Mouse (Mus musculus): ENCODE data around the gene Sipa1l3.
A peak's percentile ranks its signal among the peaks of the same experiment; 100 is the strongest.

The Sipa1l3 gene

DNA sequence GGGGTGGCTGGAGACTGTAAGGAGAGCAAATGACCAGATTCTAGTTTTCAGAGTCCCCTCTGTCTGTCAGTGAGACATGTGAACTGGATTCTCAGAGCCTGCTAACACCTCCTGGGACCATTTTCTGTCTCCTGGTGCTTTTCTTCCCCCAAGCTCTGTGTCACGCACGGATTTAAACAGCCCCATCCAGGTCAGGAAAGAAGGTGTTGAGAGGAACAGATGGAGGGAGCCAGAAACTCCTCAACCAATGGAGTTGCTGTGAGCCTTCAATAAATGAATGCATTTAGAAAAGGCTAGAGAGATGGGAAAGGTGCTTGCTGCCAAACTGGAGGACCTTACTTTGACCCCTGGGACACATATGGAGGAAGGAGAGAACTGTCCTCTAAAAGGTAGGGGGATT is 180.7 kb downstream of the Sipa1l3 start:
- DNase-seq (ENCODE audit: low read depth, low spot score) = no peak

DNA sequence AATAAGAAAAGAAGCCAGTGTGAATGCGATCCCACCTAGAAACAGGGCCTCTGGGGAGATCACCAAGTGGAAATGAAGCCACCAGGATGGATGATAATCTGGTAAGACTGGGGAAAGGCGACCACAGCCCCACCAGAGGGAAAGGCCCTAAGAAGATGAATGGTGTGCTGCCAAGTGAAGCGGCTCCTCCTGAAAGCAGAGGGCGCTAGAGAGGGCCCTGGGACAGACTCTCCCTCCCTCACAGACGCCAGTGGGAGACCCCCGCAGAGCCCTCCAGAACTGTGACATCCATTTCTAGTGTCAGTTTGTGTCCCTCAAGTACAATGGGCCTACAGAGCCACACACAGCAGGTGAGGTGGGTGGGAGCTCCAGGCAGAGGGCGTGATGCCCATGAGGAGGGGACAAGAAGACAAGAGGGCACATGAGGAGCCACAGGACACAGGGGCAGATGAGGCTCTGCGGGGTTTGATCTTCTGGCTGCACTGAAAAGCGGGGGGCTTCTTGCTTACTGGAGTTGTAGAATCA is 181.6 kb downstream of the Sipa1l3 start:
- no peak for DNase-seq (ENCODE audit: low read depth, low spot score)

DNA sequence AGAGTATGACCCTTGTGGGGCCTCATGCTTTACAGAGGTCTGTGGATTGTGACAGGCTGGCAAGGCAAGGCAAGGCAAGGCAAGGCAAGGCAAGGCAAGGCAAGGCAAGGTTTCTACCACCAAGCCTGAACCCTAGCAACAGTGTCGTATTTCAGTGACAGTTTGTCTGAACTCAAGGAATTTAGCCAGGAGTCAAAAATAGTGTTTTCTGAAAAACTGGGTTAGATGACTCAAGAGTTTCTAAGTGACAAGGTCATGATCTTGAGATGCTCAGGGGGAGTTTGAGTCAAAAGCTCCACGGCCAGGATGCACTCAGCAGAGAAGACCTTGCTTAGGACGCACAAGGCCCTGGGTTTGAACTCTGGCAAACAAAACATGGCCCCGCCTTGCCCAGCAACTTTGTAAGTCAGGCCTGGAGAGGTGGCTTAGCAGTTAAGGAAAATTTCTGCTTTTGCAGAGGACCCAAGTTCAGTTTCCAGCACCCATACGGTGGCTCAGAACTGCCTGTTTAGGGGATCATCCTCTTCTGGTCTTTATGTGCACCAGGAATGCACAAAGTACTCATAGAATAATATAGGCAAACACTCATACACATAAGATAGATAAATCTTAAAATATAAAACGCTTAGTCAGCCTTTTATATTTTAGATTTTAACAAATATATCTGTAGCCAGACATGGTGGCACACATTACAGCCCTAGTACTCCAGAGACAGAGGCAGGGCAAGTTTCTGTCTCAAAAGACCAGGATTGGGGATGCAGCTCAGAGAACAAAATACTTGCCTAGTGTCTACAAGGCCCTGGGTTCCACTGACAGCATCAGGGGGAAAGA is 182.4 kb downstream of the Sipa1l3 start:
- DNase-seq (ENCODE audit: low read depth, low spot score) = no peak

DNA sequence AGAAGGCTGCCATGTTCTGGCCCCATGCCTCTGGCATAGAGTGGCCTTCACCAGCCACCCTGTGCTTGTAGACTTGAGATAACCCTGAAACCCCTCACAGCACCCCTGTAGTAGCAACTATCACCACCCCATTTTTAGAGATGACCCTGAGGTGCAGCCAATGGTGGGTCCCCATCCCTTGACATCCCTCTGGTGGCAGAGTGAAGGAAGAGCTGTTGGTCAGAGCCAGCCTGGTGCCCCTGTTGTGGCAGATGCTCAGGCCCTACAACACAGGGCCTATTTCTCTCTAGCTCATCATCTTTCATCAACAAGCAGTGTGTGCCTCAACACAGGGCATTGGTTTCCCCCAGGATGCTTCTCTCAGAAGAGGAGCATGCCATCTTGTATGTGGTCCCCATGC is 183.2 kb downstream of the Sipa1l3 start:
- no peak for DNase-seq (ENCODE audit: low read depth, low spot score)

DNA sequence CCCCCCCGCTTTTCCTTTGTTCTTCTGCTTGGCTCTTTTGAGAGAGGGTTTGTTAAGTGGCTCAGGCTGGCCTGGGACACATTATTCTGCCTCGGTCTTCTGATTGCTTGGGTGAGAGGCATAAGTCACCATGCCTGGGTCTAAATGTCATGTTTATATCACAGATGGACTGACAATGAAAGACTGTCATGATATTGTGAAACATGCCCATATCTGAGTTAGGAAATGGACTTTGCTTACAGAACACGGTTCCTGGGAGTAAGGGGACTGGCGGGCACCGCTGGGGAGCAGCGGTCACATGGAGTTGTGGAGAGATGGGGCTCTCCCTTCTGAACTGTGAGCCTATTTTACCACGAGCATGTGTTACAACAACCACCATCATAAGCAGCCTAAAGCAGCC is 184.3 kb downstream of the Sipa1l3 start:
- no peak for DNase-seq (ENCODE audit: low read depth, low spot score)

DNA sequence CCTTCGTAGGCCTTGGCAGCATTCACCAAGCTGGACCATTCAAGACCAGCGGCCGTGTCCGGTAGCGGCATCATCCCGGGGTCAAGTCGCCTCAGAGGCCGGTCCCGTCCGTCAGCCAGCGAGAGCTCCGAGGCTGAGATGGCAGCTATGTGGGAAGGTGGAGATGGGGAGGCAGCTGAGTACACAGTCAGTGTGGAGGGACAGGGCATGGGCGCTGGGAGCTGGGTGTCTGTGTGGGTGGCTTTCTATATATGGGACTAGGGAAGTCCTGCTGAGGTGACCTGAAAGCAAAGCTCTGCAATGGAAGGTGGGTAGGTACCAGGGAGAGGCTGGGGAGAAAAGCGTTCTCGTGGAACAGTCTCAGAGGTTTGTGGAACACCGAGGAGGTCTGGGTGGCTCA is 189.5 kb downstream of the Sipa1l3 start:
- no peak for DNase-seq (ENCODE audit: low read depth, low spot score)

DNA sequence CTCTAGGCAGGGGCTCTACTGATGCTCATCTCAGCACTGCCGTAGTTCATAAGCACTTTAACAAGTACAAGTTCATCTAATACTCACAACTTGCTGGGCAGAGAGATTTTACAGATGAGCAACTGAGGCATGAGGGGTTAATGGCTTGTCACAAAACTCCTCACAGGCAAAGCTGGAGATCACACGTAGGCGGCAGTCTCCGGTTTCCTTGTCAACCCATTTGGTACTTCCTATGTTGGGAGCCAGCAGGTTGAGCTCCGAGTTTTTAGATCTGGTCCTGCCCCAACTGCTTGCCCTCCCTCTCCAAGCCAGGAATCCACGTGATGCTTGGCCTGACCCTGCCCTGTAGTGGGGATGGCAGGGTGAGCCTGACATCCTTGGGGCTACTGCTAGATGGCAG is 191.4 kb downstream of the Sipa1l3 start:
- no peak for DNase-seq (ENCODE audit: low read depth, low spot score)

DNA sequence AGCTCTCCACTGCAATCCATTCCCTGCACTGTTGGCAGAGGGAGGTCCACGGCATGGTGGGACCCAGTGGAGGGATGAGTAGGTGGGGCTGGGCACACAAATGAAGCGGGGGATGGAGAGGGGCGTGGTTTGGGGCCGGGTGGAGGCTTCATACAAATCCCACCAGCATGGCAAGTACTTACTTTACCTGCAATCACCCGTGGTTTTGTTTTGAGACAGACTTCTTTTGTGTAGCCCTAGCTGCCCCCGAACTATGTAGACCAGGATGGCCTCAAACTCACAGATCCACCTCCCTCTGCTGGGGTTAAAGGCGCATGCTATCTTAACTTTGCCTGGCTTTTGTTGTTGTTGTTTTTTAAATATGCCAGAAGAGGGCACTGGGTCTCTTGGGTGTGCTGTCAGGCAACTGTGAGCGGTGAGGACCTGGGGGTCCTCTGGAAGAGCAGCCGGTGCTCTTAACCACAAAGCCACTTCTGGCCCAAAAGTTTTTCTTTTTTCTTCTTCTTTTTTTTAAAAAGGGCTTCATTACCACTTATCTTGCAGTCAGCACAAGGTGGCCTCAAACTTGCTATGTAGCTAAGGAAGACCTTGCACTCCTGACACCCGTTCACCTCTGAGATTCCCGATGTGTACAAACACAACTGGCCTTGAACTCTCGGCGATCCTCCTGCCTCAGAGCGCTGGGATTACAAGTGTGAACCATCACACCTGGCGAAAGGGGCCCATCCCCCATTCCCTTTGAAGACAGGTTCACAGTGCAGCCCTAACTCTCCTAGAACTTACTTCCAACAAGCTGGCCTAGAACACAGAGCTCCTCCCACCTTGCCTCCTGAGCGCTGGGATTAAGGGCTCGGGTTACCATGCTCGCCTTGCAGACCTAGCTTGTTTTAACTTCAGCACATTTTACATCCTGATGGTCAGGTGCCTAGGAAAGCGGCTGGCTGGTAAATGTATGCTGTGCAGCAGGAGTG is 198.8 kb downstream of the Sipa1l3 start:
- DNase-seq (ENCODE audit: low read depth, low spot score) = peak; percentile 85

DNA sequence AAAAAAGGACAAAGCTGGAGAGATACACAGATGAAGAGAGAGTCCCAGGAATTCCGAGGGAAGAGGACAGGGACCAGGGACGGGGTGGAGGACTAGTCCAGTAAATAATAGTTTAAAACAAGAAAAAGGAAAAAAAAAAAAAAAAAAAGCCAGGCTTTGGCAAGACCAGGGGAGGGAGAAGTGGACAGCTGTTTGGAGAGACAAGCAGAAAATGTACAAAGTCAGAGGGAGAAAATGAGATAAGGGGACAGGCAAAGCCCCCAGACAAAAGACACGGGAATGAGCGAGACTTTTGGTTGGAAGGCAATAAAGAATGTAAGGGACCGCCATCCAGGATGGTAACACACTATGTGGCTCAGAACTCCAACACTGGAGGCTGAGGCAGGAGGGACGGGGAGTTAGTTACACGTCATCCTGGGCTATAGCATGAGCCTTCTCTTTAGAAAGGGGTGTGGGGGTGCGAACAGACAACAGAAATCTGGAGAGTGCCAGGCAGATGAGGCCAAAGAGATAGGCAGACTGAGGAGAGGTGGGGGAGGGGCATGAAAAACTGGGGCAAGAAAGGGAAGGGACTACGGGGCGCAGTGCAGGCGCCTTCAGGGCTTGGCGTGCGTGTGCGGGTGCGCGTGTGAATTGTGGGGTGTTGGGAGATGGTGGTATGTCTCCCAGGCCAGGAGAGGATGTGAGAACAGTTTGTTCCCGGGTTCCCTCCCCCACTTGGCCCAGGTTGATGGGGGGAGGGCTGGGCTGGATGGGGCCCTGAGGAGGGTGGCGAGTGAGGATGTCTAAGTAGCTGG is 200.1 kb downstream of the Sipa1l3 start:
- DNase-seq (ENCODE audit: low read depth, low spot score) = no peak

DNA sequence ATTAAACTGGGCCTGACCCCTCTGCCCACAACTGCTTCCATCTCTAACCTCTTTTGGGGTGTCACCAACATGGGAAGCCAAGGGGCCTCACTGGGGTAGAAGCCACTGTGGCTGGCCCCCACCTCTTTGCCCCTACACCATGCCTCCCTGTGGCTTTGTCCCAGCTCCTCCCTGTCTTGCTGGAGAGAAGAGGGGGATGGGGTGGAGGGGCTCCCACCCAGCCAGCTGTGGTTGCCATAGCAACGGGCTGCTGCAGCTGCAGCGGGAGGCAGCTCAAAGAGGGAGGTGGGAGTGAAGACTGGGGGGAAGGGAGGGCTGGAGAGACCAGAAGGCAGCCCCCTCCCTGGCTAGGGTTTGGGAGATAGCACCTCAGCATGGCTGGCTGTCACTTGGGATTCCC is 200.9 kb downstream of the Sipa1l3 start:
- peak; percentile 83 for DNase-seq (ENCODE audit: low read depth, low spot score)

DNA sequence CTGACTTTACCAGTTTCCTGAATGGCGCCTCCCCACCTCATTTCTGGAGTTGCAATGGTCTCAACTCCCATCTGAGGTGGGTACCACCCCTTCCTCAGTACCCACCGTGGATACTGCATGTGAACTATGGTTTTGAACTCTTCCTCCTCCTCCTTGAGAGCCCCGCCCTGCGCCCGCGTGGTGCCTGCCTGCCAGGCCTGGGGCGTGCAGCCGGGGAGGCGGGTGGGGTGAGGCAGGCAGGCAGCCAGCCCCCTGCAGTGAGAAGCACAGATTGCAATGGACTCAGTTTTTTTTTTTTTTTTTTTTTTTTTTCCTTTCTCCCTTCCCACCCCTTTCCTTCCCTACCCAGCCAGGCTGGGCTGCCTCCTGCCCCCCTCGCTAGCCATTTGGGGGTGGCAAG is 201.5 kb downstream of the Sipa1l3 start:
- DNase-seq (ENCODE audit: low read depth, low spot score) = peak; percentile 83

DNA sequence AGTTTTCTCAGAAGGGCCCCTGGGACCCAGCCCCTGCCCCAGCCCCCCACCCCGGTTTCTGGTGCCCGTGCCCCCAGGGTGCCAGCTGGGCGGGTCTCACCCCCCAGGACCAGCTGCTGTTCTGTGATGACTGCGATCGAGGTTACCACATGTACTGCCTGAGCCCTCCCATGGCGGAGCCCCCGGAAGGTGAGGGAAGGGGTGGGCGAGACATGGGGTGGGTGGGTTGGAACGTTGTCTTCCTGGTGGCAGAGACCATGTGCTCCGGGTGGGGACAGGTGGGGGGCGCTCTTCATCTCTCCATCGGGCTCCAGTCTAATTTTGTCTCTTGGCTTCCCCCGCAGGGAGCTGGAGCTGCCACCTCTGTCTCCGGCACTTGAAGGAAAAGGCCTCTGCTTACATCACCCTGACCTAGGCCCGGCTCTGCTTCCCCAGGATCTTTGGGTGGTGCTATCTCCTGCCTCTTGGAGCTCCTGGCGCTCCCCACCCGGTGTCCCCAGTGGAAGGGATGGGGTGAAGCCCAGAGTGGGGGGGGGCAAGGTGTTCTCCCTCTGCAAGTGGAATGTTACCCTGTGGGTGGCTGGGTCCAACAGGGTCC is 202.2 kb downstream of the Sipa1l3 start:
- no peak for DNase-seq (ENCODE audit: low read depth, low spot score)

DNA sequence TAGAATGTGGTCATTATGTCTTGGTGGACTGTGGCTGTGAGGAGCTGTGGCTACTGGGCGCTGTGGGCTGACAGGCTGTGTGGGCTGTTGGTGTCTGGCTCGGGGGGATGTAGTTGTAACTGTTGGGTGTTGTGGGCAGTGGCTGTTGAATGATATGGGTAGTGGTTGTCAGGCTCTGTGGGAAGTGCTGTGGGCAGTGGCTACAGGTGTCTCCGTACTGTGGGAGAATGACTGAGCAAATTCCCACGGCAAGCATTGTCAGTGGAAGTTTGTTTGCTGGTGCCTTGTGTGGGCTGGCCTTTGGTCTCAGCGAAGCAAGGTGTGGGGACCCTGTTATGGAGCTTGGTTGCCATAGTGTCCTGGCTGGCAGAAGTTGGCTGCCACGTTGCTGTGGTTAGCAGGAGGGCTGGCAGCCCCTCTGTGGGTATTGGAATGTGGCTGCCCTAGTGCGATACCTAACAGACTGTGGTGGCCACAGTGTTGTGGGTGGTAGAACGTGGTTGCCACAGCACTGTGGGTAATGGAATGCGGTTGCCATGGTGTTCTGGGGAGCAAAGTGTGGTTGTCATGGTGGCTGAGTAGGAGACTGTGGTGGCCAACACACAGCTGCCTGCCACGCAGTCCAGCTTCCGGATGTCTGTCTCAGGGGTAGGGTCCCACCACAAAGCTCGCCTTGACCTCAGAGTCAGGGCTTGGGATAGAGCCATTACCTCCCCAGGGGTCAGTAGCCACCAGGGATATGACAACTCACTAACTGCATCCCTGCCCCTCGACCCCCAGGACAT is 203.4 kb downstream of the Sipa1l3 start:
- DNase-seq (ENCODE audit: low read depth, low spot score) = no peak

DNA sequence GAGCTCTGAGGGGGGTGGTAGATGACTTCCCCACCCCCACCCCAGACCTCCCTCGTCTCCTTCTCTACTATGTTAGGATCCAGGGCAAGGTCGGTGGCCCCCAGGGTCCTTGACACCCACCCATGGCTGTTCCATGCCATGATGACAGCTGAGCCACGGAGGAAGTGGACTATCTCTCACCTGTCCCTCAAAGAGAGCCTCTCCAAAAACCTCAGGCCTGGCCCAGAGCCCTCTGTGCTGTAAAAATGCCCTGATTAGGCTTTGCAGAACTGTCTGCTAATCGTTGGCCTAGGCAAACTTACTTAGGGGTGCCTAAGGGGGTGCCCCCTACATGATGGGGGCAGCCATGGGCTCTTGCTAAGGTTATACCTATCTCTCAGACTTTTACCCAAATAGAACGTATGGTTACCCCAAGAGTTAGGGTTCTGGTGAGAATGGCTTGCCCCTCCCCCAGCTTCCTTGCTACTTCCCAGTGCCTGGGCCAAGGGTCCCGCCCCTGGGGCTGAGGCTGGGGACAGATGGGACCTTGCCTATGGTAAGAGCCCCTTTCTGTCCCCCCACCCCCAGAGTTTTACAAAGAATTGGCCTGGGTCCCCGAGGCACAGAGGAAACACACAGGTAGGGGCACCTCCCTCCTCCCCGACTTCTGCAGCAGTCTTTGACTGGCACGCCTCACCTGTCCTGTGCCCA is 204.7 kb downstream of the Sipa1l3 start:
- DNase-seq (ENCODE audit: low read depth, low spot score) = no peak

DNA sequence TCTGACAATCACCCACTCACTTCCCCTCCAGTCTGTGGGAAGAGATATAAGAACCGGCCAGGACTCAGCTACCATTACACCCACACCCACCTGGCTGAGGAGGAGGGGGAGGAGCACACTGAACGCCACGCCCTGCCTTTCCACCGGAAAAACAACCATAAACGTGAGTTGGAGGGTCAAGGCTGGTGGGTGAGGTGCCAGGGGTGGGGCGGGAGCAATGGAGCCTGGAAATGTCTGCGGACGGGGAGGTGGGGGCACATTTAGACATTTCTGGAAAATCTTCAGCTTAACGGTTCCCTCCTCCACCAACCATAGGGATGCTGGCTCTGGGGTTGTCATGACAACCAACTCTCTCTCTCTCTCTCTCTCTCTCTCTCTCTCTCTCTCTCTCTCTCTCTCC is 205.4 kb downstream of the Sipa1l3 start:
- DNase-seq (ENCODE audit: low read depth, low spot score) = no peak

DNA sequence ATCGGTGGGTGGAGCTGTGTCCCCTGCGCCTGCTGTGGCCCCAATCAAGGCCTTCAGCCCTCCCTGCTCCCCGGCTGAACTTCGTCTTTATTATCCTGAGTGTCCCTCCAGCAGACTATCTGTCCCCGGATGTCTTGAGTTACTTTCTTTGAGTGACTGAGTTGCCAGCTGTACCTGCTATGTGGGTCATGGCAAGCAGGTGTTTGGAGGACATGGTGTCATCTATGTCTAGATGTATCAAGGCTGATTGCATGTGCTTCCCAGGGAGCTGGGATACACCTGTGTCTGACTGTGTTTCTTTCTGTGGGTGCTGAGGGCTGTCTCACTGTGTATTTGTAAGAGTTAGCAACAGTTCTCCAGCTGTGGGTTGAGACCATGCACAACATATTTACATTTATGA is 208.7 kb downstream of the Sipa1l3 start:
- no peak for DNase-seq (ENCODE audit: low read depth, low spot score)

DNA sequence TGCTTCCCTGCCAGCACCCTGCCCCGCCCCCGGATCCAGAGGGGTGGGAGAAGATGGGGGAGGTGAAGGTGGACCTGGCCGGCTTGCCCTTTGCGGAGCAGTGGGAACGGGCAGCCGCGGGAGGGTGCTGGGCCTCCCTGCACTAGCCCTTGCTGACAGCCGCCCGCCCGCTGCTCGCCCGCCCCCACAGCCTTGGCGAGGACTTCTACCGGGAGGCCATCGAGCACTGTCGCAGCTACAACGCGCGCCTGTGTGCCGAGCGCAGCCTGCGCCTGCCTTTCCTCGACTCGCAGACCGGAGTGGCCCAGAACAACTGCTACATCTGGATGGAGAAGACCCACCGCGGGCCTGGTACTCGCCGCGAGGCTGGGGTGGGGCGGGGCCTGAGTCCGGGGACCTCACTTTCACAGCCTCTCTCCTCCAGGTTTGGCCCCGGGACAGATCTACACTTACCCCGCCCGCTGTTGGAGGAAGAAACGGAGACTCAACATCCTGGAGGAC is 209.2 kb downstream of the Sipa1l3 start:
- peak; percentile 42 for DNase-seq (ENCODE audit: low read depth, low spot score)

DNA sequence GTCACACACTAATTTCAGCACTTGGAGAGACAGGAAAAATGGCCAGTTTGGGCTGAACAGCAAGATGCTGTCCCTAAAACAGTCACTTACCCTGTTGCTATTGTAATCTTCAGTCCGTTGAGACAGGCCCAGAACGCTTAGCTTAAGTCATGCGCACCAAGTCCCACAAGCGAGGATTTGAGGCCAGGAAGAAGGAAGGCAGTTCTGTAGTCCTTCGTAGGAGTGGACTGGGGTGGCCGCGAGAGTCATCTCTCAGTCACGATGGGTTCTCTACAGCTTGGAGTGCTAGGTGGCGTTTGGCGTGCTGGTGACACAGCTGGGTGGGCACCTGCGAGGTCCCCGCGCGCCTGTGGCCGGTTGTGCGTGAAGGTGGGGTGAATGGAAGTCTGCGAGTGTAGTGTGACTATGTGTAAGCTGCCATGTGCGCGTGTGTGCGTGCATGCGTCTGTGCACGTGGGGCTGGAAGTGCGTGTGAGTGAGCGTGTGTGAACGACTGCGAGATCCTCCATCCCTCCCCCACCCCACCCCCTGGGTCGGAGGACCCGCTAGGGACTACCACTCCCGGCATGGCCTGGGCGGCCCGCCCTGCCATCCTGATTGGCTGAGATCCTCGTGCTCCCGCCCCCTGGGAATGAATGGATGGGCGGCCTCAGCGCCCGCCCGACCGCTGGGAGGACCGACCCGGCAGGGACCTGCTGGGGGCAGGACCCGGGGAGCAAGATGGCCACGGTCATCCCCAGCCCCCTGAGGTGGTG is 210.9 kb downstream of the Sipa1l3 start:
- DNase-seq (ENCODE audit: low read depth, low spot score) = peak; percentile 92

DNA sequence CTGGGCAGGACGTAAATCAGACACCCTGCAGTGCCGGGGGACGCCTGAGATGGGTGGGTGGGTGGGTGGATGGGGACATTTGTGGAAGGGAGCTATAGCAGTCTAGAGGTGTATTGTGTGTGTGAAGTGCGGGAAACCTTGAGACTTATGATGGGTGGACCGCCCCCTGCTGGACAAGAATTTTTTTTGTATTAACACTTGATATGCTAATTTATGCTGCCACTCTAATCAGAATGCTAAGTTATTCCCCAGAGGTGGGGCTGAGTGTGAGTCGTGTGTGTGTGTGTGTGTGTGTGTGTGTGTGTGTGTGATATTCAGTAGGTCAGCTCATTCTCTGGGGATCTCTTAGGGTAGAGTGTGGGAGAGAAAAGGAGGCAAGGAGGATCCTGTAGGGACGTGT is 211.8 kb downstream of the Sipa1l3 start:
- DNase-seq (ENCODE audit: low read depth, low spot score) = peak; percentile 76
